Mouse (Mus musculus): ENCODE results near the gene Rnf8. TPM values are rescaled to one million over a fixed set of nuclear protein-coding genes. Genes with fewer than 3 reads are reported as not detected.

Gene Rnf8
- polyA plus RNA-seq, 1 experiment from 2014 or later, result 67.9 TPM

- Histone ChIP-seq H3K27ac (ENCODE audit: low read length) (no peak overlapping the region), H3K9me3 (ENCODE audit: control insufficient read depth, low read length) (no peaks in the 10 kb centered on the region), H3K36me3 (ENCODE audit: control insufficient read depth, insufficient read depth, low read length) (peaks cover 41% of the 10 kb centered on the region), H3K4me3 (ENCODE audit: low read length) (no peak overlapping the region), H3K4me1 (replicated peaks; ENCODE audit: control insufficient read depth, insufficient read depth, low read length) (no peaks in the 10 kb centered on the region), H3K9ac (ENCODE audit: low read length) (no peak overlapping the region), H3K27me3 (ENCODE audit: control insufficient read depth, insufficient read depth, low read depth, low read length) (no peaks in the 10 kb centered on the region), H3K4me2 (ENCODE audit: low read depth, low read length) (no peak overlapping the region)
- ATAC-seq (ENCODE audit: low read depth), result no peak
- WGBS, result 78% methylated on average over 4 of the region's 4 CpGs
Measured at GRCm38 (mm10) chr17:29637377-29637776, 22.8 kb downstream of the Rnf8 start.

GRCm38 (mm10) chr17:29637895-29638294 lies 23.3 kb downstream of the Rnf8 start:
- Histone ChIP-seq H3K4me1 (replicated peaks; ENCODE audit: control insufficient read depth, insufficient read depth, low read length) (no peaks in the 10 kb centered on the region), H3K4me3 (ENCODE audit: low read length) (no peak overlapping the region), H3K27me3 (ENCODE audit: control insufficient read depth, insufficient read depth, low read depth, low read length) (no peaks in the 10 kb centered on the region), H3K27ac (ENCODE audit: low read length) (no peak overlapping the region), H3K36me3 (ENCODE audit: control insufficient read depth, insufficient read depth, low read length) (peaks cover 40% of the 10 kb centered on the region), H3K4me2 (ENCODE audit: low read depth, low read length) (no peak overlapping the region), H3K9me3 (ENCODE audit: control insufficient read depth, low read length) (no peaks in the 10 kb centered on the region), H3K9ac (ENCODE audit: low read length) (no peak overlapping the region)
- no peak for ATAC-seq (ENCODE audit: low read depth)
- WGBS, result 81% methylated on average over 8 of the region's 8 CpGs

GRCm38 (mm10) chr17:29640971-29641370 lies 26.4 kb downstream of the Rnf8 start:
- no peak overlapping the region for H3K4me2 ChIP-seq (ENCODE audit: low read depth, low read length)
- H3K4me1 ChIP-seq (replicated peaks; ENCODE audit: control insufficient read depth, insufficient read depth, low read length), result no peaks in the 10 kb centered on the region
- no peak overlapping the region for H3K9ac ChIP-seq (ENCODE audit: low read length)
- WGBS, result 95% methylated on average over 11 of the region's 11 CpGs
- H3K27me3 ChIP-seq (ENCODE audit: control insufficient read depth, insufficient read depth, low read depth, low read length), result no peaks in the 10 kb centered on the region
- no peak overlapping the region for H3K4me3 ChIP-seq (ENCODE audit: low read length)
- no peaks in the 10 kb centered on the region for H3K9me3 ChIP-seq (ENCODE audit: control insufficient read depth, low read length)
- ATAC-seq (ENCODE audit: low read depth), result no peak
- H3K27ac ChIP-seq (ENCODE audit: low read length), result no peak overlapping the region
- H3K36me3 ChIP-seq (ENCODE audit: control insufficient read depth, insufficient read depth, low read length), result peaks cover 33% of the 10 kb centered on the region

GRCm38 (mm10) chr17:29642219-29642618 lies 27.6 kb downstream of the Rnf8 start:
- H3K4me1 ChIP-seq (replicated peaks; ENCODE audit: control insufficient read depth, insufficient read depth, low read length), result no peaks in the 10 kb centered on the region
- H3K36me3 ChIP-seq (ENCODE audit: control insufficient read depth, insufficient read depth, low read length), result peaks cover 27% of the 10 kb centered on the region
- H3K4me2 ChIP-seq (ENCODE audit: low read depth, low read length), result no peak overlapping the region
- H3K27me3 ChIP-seq (ENCODE audit: control insufficient read depth, insufficient read depth, low read depth, low read length), result no peaks in the 10 kb centered on the region
- H3K4me3 ChIP-seq (ENCODE audit: low read length), result no peak overlapping the region
- no peak overlapping the region for H3K27ac ChIP-seq (ENCODE audit: low read length)
- H3K9ac ChIP-seq (ENCODE audit: low read length), result no peak overlapping the region
- WGBS, result 56% methylated on average over 3 of the region's 3 CpGs
- ATAC-seq (ENCODE audit: low read depth), result no peak
- no peaks in the 10 kb centered on the region for H3K9me3 ChIP-seq (ENCODE audit: control insufficient read depth, low read length)

GRCm38 (mm10) chr17:29658249-29658648 lies 43.7 kb downstream of the Rnf8 start:
- no peak overlapping the region for H3K27ac ChIP-seq (ENCODE audit: low read length)
- H3K4me3 ChIP-seq (ENCODE audit: low read length), result no peak overlapping the region
- 45% methylated on average over 2 of the region's 2 CpGs for WGBS
- no peaks in the 10 kb centered on the region for H3K9me3 ChIP-seq (ENCODE audit: control insufficient read depth, low read length)
- no peak overlapping the region for H3K9ac ChIP-seq (ENCODE audit: low read length)
- no peak for ATAC-seq (ENCODE audit: low read depth)
- peaks cover 3% of the 10 kb centered on the region for H3K4me1 ChIP-seq (replicated peaks; ENCODE audit: control insufficient read depth, insufficient read depth, low read length)
- no peaks in the 10 kb centered on the region for H3K27me3 ChIP-seq (ENCODE audit: control insufficient read depth, insufficient read depth, low read depth, low read length)
- H3K36me3 ChIP-seq (ENCODE audit: control insufficient read depth, insufficient read depth, low read length), result 0 out of 2 replicates have a peak, but pooled peaks cover 2% of the 10 kb centered on the region
- H3K4me2 ChIP-seq (ENCODE audit: low read depth, low read length), result no peak overlapping the region

- peak within 1 kb of the TSS; percentile 99 for H3K4me3 ChIP-seq (ENCODE audit: low read length)
- peak; percentile 99 for ATAC-seq (ENCODE audit: low read depth)
- peak within 1 kb of the TSS; percentile 96 for H3K9ac ChIP-seq (ENCODE audit: low read length)
- H3K36me3 ChIP-seq (ENCODE audit: control insufficient read depth, insufficient read depth, low read length), result peaks cover 8% of the 10 kb centered on the region
- H3K4me2 ChIP-seq (ENCODE audit: low read depth, low read length), result peak within 1 kb of the TSS; percentile 81
- no peaks in the 10 kb centered on the region for H3K27me3 ChIP-seq (ENCODE audit: control insufficient read depth, insufficient read depth, low read depth, low read length)
- peaks cover 3% of the 10 kb centered on the region for H3K4me1 ChIP-seq (replicated peaks; ENCODE audit: control insufficient read depth, insufficient read depth, low read length)
- no peaks in the 10 kb centered on the region for H3K9me3 ChIP-seq (ENCODE audit: control insufficient read depth, low read length)
- H3K27ac ChIP-seq (ENCODE audit: low read length), result peak within 1 kb of the TSS; percentile 92
- WGBS, result under 1% methylated on average over 41 of the region's 41 CpGs
Measured at GRCm38 (mm10) chr17:29660076-29660761, 45.6 kb downstream of the Rnf8 start, which contains the start of gene Cmtr1. Gene Cmtr1, plus strand, starts transcription at chr17:29660595.

GRCm38 (mm10) chr17:29660762-29661391 lies 46.3 kb downstream of the Rnf8 start:
- peak overlapping the region; percentile 92 for H3K27ac ChIP-seq (ENCODE audit: low read length)
- H3K9me3 ChIP-seq (ENCODE audit: control insufficient read depth, low read length), result no peaks in the 10 kb centered on the region
- H3K4me2 ChIP-seq (ENCODE audit: low read depth, low read length), result peak overlapping the region; percentile 65
- peaks cover 3% of the 10 kb centered on the region for H3K4me1 ChIP-seq (replicated peaks; ENCODE audit: control insufficient read depth, insufficient read depth, low read length)
- WGBS, result 0% methylated on average over 41 of the region's 41 CpGs
- peaks cover 9% of the 10 kb centered on the region for H3K36me3 ChIP-seq (ENCODE audit: control insufficient read depth, insufficient read depth, low read length)
- H3K9ac ChIP-seq (ENCODE audit: low read length), result peak overlapping the region; percentile 96
- ATAC-seq (ENCODE audit: low read depth), result no peak
- peak overlapping the region; percentile 99 for H3K4me3 ChIP-seq (ENCODE audit: low read length)
- no peaks in the 10 kb centered on the region for H3K27me3 ChIP-seq (ENCODE audit: control insufficient read depth, insufficient read depth, low read depth, low read length)

DNA sequence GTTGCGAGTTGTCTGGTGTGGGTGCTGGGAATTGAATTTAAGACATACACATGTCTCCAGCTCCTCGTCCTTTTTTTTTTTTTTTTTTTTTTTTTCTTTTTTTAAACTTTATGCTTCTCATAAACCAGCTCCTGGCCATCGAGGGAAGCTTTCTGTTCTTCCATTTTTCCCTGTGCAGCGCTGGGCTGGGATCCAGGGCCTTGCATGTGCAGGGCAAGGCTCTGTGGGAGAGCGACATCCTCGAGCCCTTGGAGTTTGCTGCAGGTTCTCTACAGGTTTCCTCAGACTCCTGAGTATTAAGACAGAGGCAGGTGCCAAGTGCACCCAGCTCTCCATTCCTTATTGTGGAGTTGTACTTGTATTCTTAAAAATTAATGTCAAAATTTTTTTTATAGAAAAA lies 47.6 kb downstream of the Rnf8 start:
- no peak overlapping the region for H3K9ac ChIP-seq (ENCODE audit: low read length)
- no peak overlapping the region for H3K27ac ChIP-seq (ENCODE audit: low read length)
- WGBS, result 88% methylated on average over 6 of the region's 6 CpGs
- peaks cover 9% of the 10 kb centered on the region for H3K36me3 ChIP-seq (ENCODE audit: control insufficient read depth, insufficient read depth, low read length)
- peaks cover 3% of the 10 kb centered on the region for H3K4me1 ChIP-seq (replicated peaks; ENCODE audit: control insufficient read depth, insufficient read depth, low read length)
- no peak for ATAC-seq (ENCODE audit: low read depth)
- no peaks in the 10 kb centered on the region for H3K27me3 ChIP-seq (ENCODE audit: control insufficient read depth, insufficient read depth, low read depth, low read length)
- no peak overlapping the region for H3K4me2 ChIP-seq (ENCODE audit: low read depth, low read length)
- no peak overlapping the region for H3K4me3 ChIP-seq (ENCODE audit: low read length)
- H3K9me3 ChIP-seq (ENCODE audit: control insufficient read depth, low read length), result no peaks in the 10 kb centered on the region

DNA sequence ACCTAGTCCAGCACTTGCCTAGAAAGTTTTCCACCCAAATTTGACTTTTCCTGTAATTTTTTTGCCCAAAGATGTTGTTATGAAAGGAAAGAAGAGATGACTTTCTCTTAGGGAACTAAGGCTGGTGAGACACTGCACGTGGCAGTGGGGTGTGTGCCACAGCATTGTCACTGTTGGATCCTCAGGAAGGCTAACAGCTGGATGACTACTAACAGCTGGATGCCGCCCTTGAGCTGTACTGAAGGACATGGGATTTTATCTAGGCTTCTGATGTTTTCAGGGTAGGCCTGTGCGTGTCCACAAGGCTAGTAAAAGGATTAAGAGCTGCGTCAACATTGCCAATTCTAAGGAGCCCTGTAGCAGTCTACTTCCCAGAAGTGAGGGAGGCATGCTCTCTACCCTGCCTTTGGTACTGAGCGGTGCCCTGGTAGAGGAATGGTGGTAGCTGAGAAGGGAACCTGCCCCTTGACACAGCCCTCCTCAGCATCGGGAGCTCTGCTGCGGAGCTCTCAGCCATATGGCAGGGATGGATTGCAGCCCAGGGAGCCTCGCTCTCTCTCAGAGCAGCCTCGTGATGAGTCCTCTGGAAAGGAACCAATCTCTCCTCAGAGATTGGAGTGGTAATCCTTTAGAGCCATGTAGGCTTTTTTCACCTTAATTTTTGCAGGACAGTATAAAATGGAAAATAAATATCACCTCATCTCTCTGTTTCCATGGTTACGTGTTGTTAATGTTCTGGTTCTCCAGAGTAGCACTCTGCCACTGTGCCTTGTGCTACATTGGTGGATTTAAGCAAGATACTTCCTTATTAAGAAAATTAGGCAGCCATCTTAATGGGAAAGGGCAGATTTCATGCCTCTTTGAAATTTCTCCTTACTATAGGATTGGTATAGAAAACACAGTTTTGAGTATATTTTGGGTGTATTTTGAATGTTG lies 53.7 kb downstream of the Rnf8 start:
- 72% methylated on average over 10 of the region's 10 CpGs for WGBS
- no peak overlapping the region for H3K4me3 ChIP-seq (ENCODE audit: low read length)

More for the DNA sequence above, 53.7 kb downstream of the Rnf8 start:
- Histone ChIP-seq H3K36me3 (ENCODE audit: control insufficient read depth, insufficient read depth, low read length) (peaks cover 8% of the 10 kb centered on the region), H3K4me1 (replicated peaks; ENCODE audit: control insufficient read depth, insufficient read depth, low read length) (no peaks in the 10 kb centered on the region; the same call in 1 of the 2 replicates), H3K9me3 (ENCODE audit: control insufficient read depth, low read length) (no peaks in the 10 kb centered on the region), H3K27me3 (ENCODE audit: control insufficient read depth, insufficient read depth, low read depth, low read length) (no peaks in the 10 kb centered on the region), H3K4me2 (ENCODE audit: low read depth, low read length) (no peak overlapping the region), H3K27ac (ENCODE audit: low read length) (no peak overlapping the region), H3K9ac (ENCODE audit: low read length) (no peak overlapping the region)
- no peak for ATAC-seq (ENCODE audit: low read depth)

Data from lung, embryonic 16.5 days (tissue).